Mouse (Mus musculus) heart, embryonic 15.5 days (tissue): ENCODE results near the gene Rhobtb3. TPM values are rescaled to one million over a fixed set of nuclear protein-coding genes. Genes with fewer than 3 reads are reported as not detected.
A peak's percentile ranks its signal among the peaks of the same experiment; 100 is the strongest.

Source experiments
- ATAC-seq: fragments of 200-750 bp; cut with Nextera tagmentation; replicated peaks from 2 replicates; pipeline ENCODE4 v1.8.0; 2017; ENCODE audit warnings: low read depth, moderate TSS enrichment; ENCODE audit not compliant: insufficient number of reproducible peaks, insufficient read depth, low FRiP score
- H3K27ac ChIP-seq: fragments of 300-500 bp; sonication (generic); 2 replicates; pipeline ENCODE4 v1.5.1; 2015; ENCODE audit warnings: mild to moderate bottlenecking, inconsistent platforms
- H3K27me3 ChIP-seq: fragments of 300-500 bp; sonication (generic); 2 replicates; pipeline ENCODE4 v1.6.1; 2015; ENCODE audit warnings: inconsistent platforms
- H3K36me3 ChIP-seq: fragments of 300-500 bp; sonication (generic); 2 replicates; pipeline ENCODE4 v1.6.1; 2015; ENCODE audit warnings: mild to moderate bottlenecking, inconsistent platforms
- H3K4me1 ChIP-seq: fragments of 300-500 bp; sonication (generic); replicated peaks from 2 replicates; pipeline ENCODE4 v1.6.1; 2015; ENCODE audit warnings: inconsistent platforms
- H3K4me2 ChIP-seq: fragments of 300-500 bp; sonication (generic); 2 replicates; pipeline ENCODE4 v1.6.1; 2015; ENCODE audit warnings: inconsistent platforms, mild to moderate bottlenecking, moderate library complexity
- H3K4me3 ChIP-seq: fragments of 300-500 bp; sonication (generic); 2 replicates; pipeline ENCODE4 v1.5.1; 2015; ENCODE audit warnings: mild to moderate bottlenecking, inconsistent platforms
- H3K9ac ChIP-seq: fragments of 300-500 bp; sonication (generic); 2 replicates; pipeline ENCODE4 v1.6.1; 2015; ENCODE audit warnings: mild to moderate bottlenecking, inconsistent platforms
- H3K9me3 ChIP-seq: fragments of 300-500 bp; sonication (generic); replicated peaks from 2 replicates; pipeline ENCODE4 v1.6.1; 2016; ENCODE audit warnings: inconsistent platforms
- WGBS: fragments of 180-500 bp; shearing (Covaris S2); methylation state at CpG from one replicate; pipeline ENCODE4 v1.1.7; 2015; ENCODE audit warnings: mixed read lengths; 5-methylcytosine and 5-hydroxymethylcytosine counted together
- polyA plus RNA-seq: library from polyadenylated mRNA; unstranded; fragments of >200 nt; fragmentation: Nextera tagmentation; extraction: Ambion mirVana; gene quantifications from 2 replicates; pipeline ENCODE4 v1.2.1, GENCODE M21; 2015

Rhobtb3 gene
- polyA plus RNA-seq, 1 experiment from 2014 or later, result 19.7 TPM

GRCm38 (mm10) chr13:75843993-75844683, 99.6 kb downstream of the Rhobtb3 start:
- H3K9me3 ChIP-seq, result no peaks in the 10 kb centered on the region
- H3K4me2 ChIP-seq, result no peak overlapping the region
- H3K9ac ChIP-seq, result no peak overlapping the region
- H3K27ac ChIP-seq, result no peak overlapping the region
- H3K27me3 ChIP-seq, result no peaks in the 10 kb centered on the region
- H3K4me3 ChIP-seq, result no peak overlapping the region
- WGBS, result 75% methylated on average over 8 of the region's 8 CpGs
- no peak for ATAC-seq
- peaks cover 13% of the 10 kb centered on the region for H3K36me3 ChIP-seq
- H3K4me1 ChIP-seq, result peaks cover 35% of the 10 kb centered on the region

- H3K4me1 ChIP-seq, result peaks cover 35% of the 10 kb centered on the region
- H3K27ac ChIP-seq, result no peak overlapping the region
- no peak overlapping the region for H3K4me3 ChIP-seq
- H3K9ac ChIP-seq, result no peak overlapping the region
- no peak for ATAC-seq
- WGBS, result 94% methylated on average over 5 of the region's 5 CpGs
- H3K9me3 ChIP-seq, result no peaks in the 10 kb centered on the region
- H3K36me3 ChIP-seq, result peaks cover 13% of the 10 kb centered on the region
- no peak overlapping the region for H3K4me2 ChIP-seq
- H3K27me3 ChIP-seq, result no peaks in the 10 kb centered on the region
Observed at GRCm38 (mm10) chr13:75843331-75843730, 100.4 kb downstream of the Rhobtb3 start.

DNA sequence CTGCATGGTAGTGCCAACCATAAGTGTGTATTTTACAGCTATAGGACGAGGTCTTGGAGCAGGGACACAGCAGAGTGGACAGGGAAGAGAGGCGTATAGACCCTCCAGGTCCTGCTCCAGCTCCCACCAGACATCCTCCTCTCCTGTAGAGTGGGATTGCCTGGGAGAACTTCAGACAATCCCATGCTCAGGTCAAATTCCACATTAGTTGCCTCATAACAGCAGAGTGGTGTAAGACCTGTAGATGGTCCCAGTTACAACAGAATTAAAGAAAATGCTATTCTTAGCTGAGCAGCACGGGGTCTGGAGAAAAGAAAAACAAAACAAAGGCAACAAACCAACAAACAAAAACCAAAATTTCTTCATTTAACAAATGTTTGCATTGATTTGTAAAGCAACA, 101.8 kb downstream of the Rhobtb3 start:
- H3K27ac ChIP-seq, result no peak overlapping the region
- H3K9me3 ChIP-seq, result no peaks in the 10 kb centered on the region
- 71% methylated on average over 3 of the region's 3 CpGs for WGBS
- peak overlapping the region; percentile 73 for H3K4me3 ChIP-seq
- no peak overlapping the region for H3K9ac ChIP-seq
- ATAC-seq, result no peak
- peak overlapping the region; percentile 77 for H3K4me2 ChIP-seq
- H3K36me3 ChIP-seq, result no peaks in the 10 kb centered on the region; the same call in none of the 2 replicates
- H3K4me1 ChIP-seq, result peaks cover 35% of the 10 kb centered on the region
- H3K27me3 ChIP-seq, result no peaks in the 10 kb centered on the region

GRCm38 (mm10) chr13:75840752-75841285, 102.9 kb downstream of the Rhobtb3 start:
- 31% methylated on average over 6 of the region's 6 CpGs for WGBS
- H3K36me3 ChIP-seq, result no peaks in the 10 kb centered on the region
- ATAC-seq, result no peak
- H3K9me3 ChIP-seq, result no peaks in the 10 kb centered on the region
- no peaks in the 10 kb centered on the region for H3K27me3 ChIP-seq
- peak overlapping the region; percentile 95 for H3K27ac ChIP-seq
- H3K4me1 ChIP-seq, result peaks cover 35% of the 10 kb centered on the region
- peak overlapping the region; percentile 77 for H3K4me2 ChIP-seq
- peak overlapping the region; percentile 73 for H3K4me3 ChIP-seq
- peak overlapping the region; percentile 66 for H3K9ac ChIP-seq

- Histone ChIP-seq H3K36me3 (no peaks in the 10 kb centered on the region), H3K4me3 (peak within 1 kb of the TSS; percentile 73), H3K27me3 (no peaks in the 10 kb centered on the region), H3K27ac (peak within 1 kb of the TSS; percentile 95), H3K4me1 (peaks cover 35% of the 10 kb centered on the region), H3K4me2 (peak within 1 kb of the TSS; percentile 77), H3K9me3 (no peaks in the 10 kb centered on the region), H3K9ac (peak within 1 kb of the TSS; percentile 66)
- peak; percentile 87 for ATAC-seq
- WGBS, result under 1% methylated on average over 12 of the region's 12 CpGs
Observed at GRCm38 (mm10) chr13:75839719-75840481, 103.8 kb downstream of the Rhobtb3 start, which contains the start of gene Glrx. TSS of gene Glrx (plus strand) at chr13:75839868.

- no peak for ATAC-seq
- H3K27me3 ChIP-seq, result no peaks in the 10 kb centered on the region
- no peak overlapping the region for H3K4me2 ChIP-seq
- H3K36me3 ChIP-seq, result no peaks in the 10 kb centered on the region
- no peak overlapping the region for H3K9ac ChIP-seq
- peaks cover 34% of the 10 kb centered on the region for H3K4me1 ChIP-seq
- no peaks in the 10 kb centered on the region for H3K9me3 ChIP-seq
- 83% methylated on average over 4 of the region's 4 CpGs for WGBS
- H3K27ac ChIP-seq, result no peak overlapping the region
- no peak overlapping the region for H3K4me3 ChIP-seq
Observed at GRCm38 (mm10) chr13:75838506-75838905, 105.2 kb downstream of the Rhobtb3 start.

DNA sequence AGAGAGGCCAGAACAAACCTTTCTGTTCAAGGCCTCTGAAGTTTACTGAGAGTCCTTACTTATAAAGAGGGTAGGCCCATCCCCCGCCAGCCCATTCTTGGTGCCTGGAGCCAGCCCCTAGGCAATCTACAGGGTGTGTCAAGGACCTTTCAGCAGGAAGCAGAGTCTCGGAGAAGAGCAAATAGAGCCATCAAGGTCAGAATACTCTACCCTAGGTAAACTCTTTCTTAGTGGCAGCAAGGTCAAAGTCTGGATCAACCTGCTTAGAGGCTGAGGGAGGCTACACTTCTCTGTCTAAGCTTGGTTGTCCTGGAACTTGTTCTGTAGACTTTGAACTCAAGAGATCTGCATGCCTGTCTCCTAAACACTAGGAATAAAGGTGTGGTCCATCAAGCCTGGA, 108.3 kb downstream of the Rhobtb3 start:
- no peaks in the 10 kb centered on the region for H3K36me3 ChIP-seq
- WGBS, result 57% methylated on average over 2 of the region's 2 CpGs
- H3K4me3 ChIP-seq, result no peak overlapping the region
- peaks cover 17% of the 10 kb centered on the region for H3K4me1 ChIP-seq
- no peaks in the 10 kb centered on the region for H3K9me3 ChIP-seq
- no peak overlapping the region for H3K4me2 ChIP-seq
- no peak for ATAC-seq
- no peaks in the 10 kb centered on the region for H3K27me3 ChIP-seq
- no peak overlapping the region for H3K9ac ChIP-seq
- H3K27ac ChIP-seq, result no peak overlapping the region

- H3K9ac ChIP-seq, result no peak overlapping the region
- no peak overlapping the region for H3K4me3 ChIP-seq
- peaks cover 10% of the 10 kb centered on the region for H3K4me1 ChIP-seq
- no peak for ATAC-seq
- no peaks in the 10 kb centered on the region for H3K9me3 ChIP-seq
- H3K4me2 ChIP-seq, result no peak overlapping the region
- no peak overlapping the region for H3K27ac ChIP-seq
- H3K27me3 ChIP-seq, result no peaks in the 10 kb centered on the region
- no peaks in the 10 kb centered on the region for H3K36me3 ChIP-seq
Observed at GRCm38 (mm10) chr13:75833499-75833898, 110.2 kb downstream of the Rhobtb3 start.

GRCm38 (mm10) chr13:75832697-75833096, 111.0 kb downstream of the Rhobtb3 start:
- Histone ChIP-seq H3K9ac (no peak overlapping the region), H3K36me3 (no peaks in the 10 kb centered on the region), H3K27me3 (no peaks in the 10 kb centered on the region), H3K9me3 (no peaks in the 10 kb centered on the region), H3K4me2 (no peak overlapping the region), H3K27ac (no peak overlapping the region), H3K4me3 (no peak overlapping the region), H3K4me1 (peaks cover 10% of the 10 kb centered on the region)
- ATAC-seq, result no peak

GRCm38 (mm10) chr13:75831710-75832109, 112.0 kb downstream of the Rhobtb3 start:
- no peaks in the 10 kb centered on the region for H3K27me3 ChIP-seq
- no peak overlapping the region for H3K4me3 ChIP-seq
- H3K9ac ChIP-seq, result no peak overlapping the region
- no peak for ATAC-seq
- H3K4me1 ChIP-seq, result peaks cover 10% of the 10 kb centered on the region
- no peaks in the 10 kb centered on the region for H3K9me3 ChIP-seq
- no peaks in the 10 kb centered on the region for H3K36me3 ChIP-seq
- no peak overlapping the region for H3K4me2 ChIP-seq
- H3K27ac ChIP-seq, result no peak overlapping the region
- 78% methylated on average over 6 of the region's 6 CpGs for WGBS

DNA sequence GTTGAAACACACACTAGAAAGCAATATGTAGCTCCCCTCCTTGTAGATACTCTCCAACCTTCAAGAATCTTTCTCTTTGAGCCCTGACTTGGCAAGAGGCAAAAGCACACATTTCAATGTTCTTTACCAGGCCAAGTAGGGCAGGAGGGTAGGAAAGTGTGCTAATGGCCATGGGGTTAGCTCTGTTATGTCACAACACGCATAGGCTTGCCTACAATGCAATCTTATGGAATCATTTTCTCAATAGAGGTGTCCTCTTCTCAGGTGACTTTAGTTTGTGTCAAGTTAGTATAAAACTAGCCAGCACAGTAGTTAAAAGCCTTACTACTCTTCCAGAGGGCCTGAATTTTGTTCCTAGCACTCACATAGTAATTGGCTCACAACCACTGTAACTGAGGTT, 113.0 kb downstream of the Rhobtb3 start:
- no peak for ATAC-seq
- Histone ChIP-seq H3K4me2 (no peak overlapping the region), H3K4me3 (no peak overlapping the region), H3K27ac (no peak overlapping the region), H3K9me3 (no peaks in the 10 kb centered on the region), H3K36me3 (no peaks in the 10 kb centered on the region), H3K4me1 (peaks cover 10% of the 10 kb centered on the region), H3K27me3 (no peaks in the 10 kb centered on the region), H3K9ac (no peak overlapping the region)
- 80% methylated on average over 1 of the region's 1 CpGs for WGBS
